Mouse (Mus musculus): ENCODE measurements at regions not wholly inside any gene's neighbourhood (a gene's known extent, or its start where the extent isn't known, plus 50 kb on each side); places are given as distances from the start of the nearest gene placed in this dataset.

GRCm38 (mm10) chr8:107726716-107727115 is 138.5 kb upstream of the Psmd7 start:
- no peak for DNase-seq (ENCODE audit: low spot score)
- Histone ChIP-seq H3K9me3 (replicated peaks) (peaks cover 47% of the 10 kb centered on the region), H3K4me3 (ENCODE audit: low read depth, low read length) (no peak overlapping the region), H3K27me3 (ENCODE audit: insufficient read depth, low read length) (no peaks in the 10 kb centered on the region), H3K4me1 (ENCODE audit: insufficient read depth, low read depth, low read length) (no peaks in the 10 kb centered on the region), H3K36me3 (replicated peaks) (no peaks in the 10 kb centered on the region)
- no peak for ATAC-seq (ENCODE audit: extremely low read depth, insufficient number of reproducible peaks, low FRiP score, poor library complexity, severe bottlenecking)
- no peak for TF ChIP-seq TAL1 (conservative IDR thresholded peaks at IDR 0.05; ENCODE audit: low read depth, low read length)
- TF ChIP-seq GATA1 (IDR thresholded peaks at IDR 0.05; ENCODE audit: borderline replicate concordance, low read length) = no peak

GRCm38 (mm10) chr8:107727276-107727675 is 139.0 kb upstream of the Psmd7 start:
- ATAC-seq (ENCODE audit: extremely low read depth, insufficient number of reproducible peaks, low FRiP score, poor library complexity, severe bottlenecking) (no peak), DNase-seq (ENCODE audit: low spot score) (no peak)
- H3K36me3 ChIP-seq (replicated peaks) = no peaks in the 10 kb centered on the region
- no peaks in the 10 kb centered on the region for H3K4me1 ChIP-seq (ENCODE audit: insufficient read depth, low read depth, low read length)
- no peak for TF ChIP-seq TAL1 (conservative IDR thresholded peaks at IDR 0.05; ENCODE audit: low read depth, low read length)
- no peak for TF ChIP-seq CTCF (IDR thresholded peaks at IDR 0.05; ENCODE audit: low read depth, low read length)
- no peak for TF ChIP-seq GATA2 (IDR thresholded peaks at IDR 0.05; ENCODE audit: borderline replicate concordance, low read depth, low read length)
- TF ChIP-seq GATA1 (IDR thresholded peaks at IDR 0.05; ENCODE audit: borderline replicate concordance, low read length) = no peak
- no peak for TF ChIP-seq POLR2AphosphoS5 (IDR thresholded peaks at IDR 0.05; ENCODE audit: insufficient replicate concordance, low read depth, low read length)
- H3K4me3 ChIP-seq (ENCODE audit: low read depth, low read length) = no peak overlapping the region
- peaks cover 47% of the 10 kb centered on the region for H3K9me3 ChIP-seq (replicated peaks)
- H3K27me3 ChIP-seq (ENCODE audit: insufficient read depth, low read length) = no peaks in the 10 kb centered on the region

GRCm38 (mm10) chr8:107739091-107739490 is 150.8 kb upstream of the Psmd7 start:
- TF ChIP-seq CTCF (IDR thresholded peaks at IDR 0.05; ENCODE audit: low read depth, low read length) (no peak), GATA1 (IDR thresholded peaks at IDR 0.05; ENCODE audit: borderline replicate concordance, low read length) (no peak)
- Histone ChIP-seq H3K4me3 (ENCODE audit: low read depth, low read length) (no peak overlapping the region), H3K36me3 (replicated peaks) (no peaks in the 10 kb centered on the region), H3K27me3 (ENCODE audit: insufficient read depth, low read length) (no peaks in the 10 kb centered on the region), H3K9me3 (replicated peaks) (peaks cover 25% of the 10 kb centered on the region), H3K4me1 (ENCODE audit: insufficient read depth, low read depth, low read length) (no peaks in the 10 kb centered on the region)
- DNase-seq (ENCODE audit: low spot score) = no peak
- ATAC-seq (ENCODE audit: extremely low read depth, insufficient number of reproducible peaks, low FRiP score, poor library complexity, severe bottlenecking) = no peak

GRCm38 (mm10) chr8:107757083-107757482 is 168.8 kb upstream of the Psmd7 start:
- H3K27me3 ChIP-seq (ENCODE audit: insufficient read depth, low read length) = no peaks in the 10 kb centered on the region
- no peaks in the 10 kb centered on the region for H3K36me3 ChIP-seq (replicated peaks)
- no peak for ATAC-seq (ENCODE audit: extremely low read depth, insufficient number of reproducible peaks, low FRiP score, poor library complexity, severe bottlenecking)
- DNase-seq (ENCODE audit: low spot score) = no peak
- H3K9me3 ChIP-seq (replicated peaks) = peaks cover 46% of the 10 kb centered on the region
- TF ChIP-seq TAL1 (conservative IDR thresholded peaks at IDR 0.05; ENCODE audit: low read depth, low read length) (no peak), GATA2 (IDR thresholded peaks at IDR 0.05; ENCODE audit: borderline replicate concordance, low read depth, low read length) (no peak), GATA1 (IDR thresholded peaks at IDR 0.05; ENCODE audit: borderline replicate concordance, low read length) (no peak), POLR2AphosphoS5 (IDR thresholded peaks at IDR 0.05; ENCODE audit: insufficient replicate concordance, low read depth, low read length) (no peak), CTCF (IDR thresholded peaks at IDR 0.05; ENCODE audit: low read depth, low read length) (no peak)
- no peak overlapping the region for H3K4me3 ChIP-seq (ENCODE audit: low read depth, low read length)
- no peaks in the 10 kb centered on the region for H3K4me1 ChIP-seq (ENCODE audit: insufficient read depth, low read depth, low read length)

- Histone ChIP-seq H3K27me3 (ENCODE audit: insufficient read depth, low read length) (no peaks in the 10 kb centered on the region), H3K36me3 (replicated peaks) (no peaks in the 10 kb centered on the region), H3K4me1 (ENCODE audit: insufficient read depth, low read depth, low read length) (no peaks in the 10 kb centered on the region), H3K4me3 (ENCODE audit: low read depth, low read length) (no peak overlapping the region), H3K9me3 (replicated peaks) (peaks cover 47% of the 10 kb centered on the region)
- no peak for TF ChIP-seq TAL1 (conservative IDR thresholded peaks at IDR 0.05; ENCODE audit: low read depth, low read length)
- TF ChIP-seq CTCF (IDR thresholded peaks at IDR 0.05; ENCODE audit: low read depth, low read length) = no peak
- no peak for TF ChIP-seq GATA1 (IDR thresholded peaks at IDR 0.05; ENCODE audit: borderline replicate concordance, low read length)
- no peak for TF ChIP-seq POLR2AphosphoS5 (IDR thresholded peaks at IDR 0.05; ENCODE audit: insufficient replicate concordance, low read depth, low read length)
- TF ChIP-seq GATA2 (IDR thresholded peaks at IDR 0.05; ENCODE audit: borderline replicate concordance, low read depth, low read length) = no peak
- DNase-seq (ENCODE audit: low spot score) = no peak
- no peak for ATAC-seq (ENCODE audit: extremely low read depth, insufficient number of reproducible peaks, low FRiP score, poor library complexity, severe bottlenecking)
These were observed 170.4 kb upstream of the Psmd7 start for GRCm38 (mm10) chr8:107758637-107759036.

- Histone ChIP-seq H3K4me1 (ENCODE audit: insufficient read depth, low read depth, low read length) (no peaks in the 10 kb centered on the region), H3K36me3 (replicated peaks) (no peaks in the 10 kb centered on the region), H3K4me3 (ENCODE audit: low read depth, low read length) (no peak overlapping the region), H3K27me3 (ENCODE audit: insufficient read depth, low read length) (no peaks in the 10 kb centered on the region), H3K9me3 (replicated peaks) (peaks cover 44% of the 10 kb centered on the region)
- DNase-seq (ENCODE audit: low spot score) (no peak), ATAC-seq (ENCODE audit: extremely low read depth, insufficient number of reproducible peaks, low FRiP score, poor library complexity, severe bottlenecking) (no peak)
- no peak for TF ChIP-seq CTCF (IDR thresholded peaks at IDR 0.05; ENCODE audit: low read depth, low read length)
- TF ChIP-seq POLR2AphosphoS5 (IDR thresholded peaks at IDR 0.05; ENCODE audit: insufficient replicate concordance, low read depth, low read length) = no peak
- TF ChIP-seq TAL1 (conservative IDR thresholded peaks at IDR 0.05; ENCODE audit: low read depth, low read length) = no peak
- TF ChIP-seq GATA2 (IDR thresholded peaks at IDR 0.05; ENCODE audit: borderline replicate concordance, low read depth, low read length) = no peak
- no peak for TF ChIP-seq GATA1 (IDR thresholded peaks at IDR 0.05; ENCODE audit: borderline replicate concordance, low read length)
These were observed 165.5 kb upstream of the Zfhx3 start for GRCm38 (mm10) chr8:107776906-107777305.

- TF ChIP-seq GATA2 (IDR thresholded peaks at IDR 0.05; ENCODE audit: borderline replicate concordance, low read depth, low read length) (no peak), GATA1 (IDR thresholded peaks at IDR 0.05; ENCODE audit: borderline replicate concordance, low read length) (no peak), CTCF (IDR thresholded peaks at IDR 0.05; ENCODE audit: low read depth, low read length) (no peak), POLR2AphosphoS5 (IDR thresholded peaks at IDR 0.05; ENCODE audit: insufficient replicate concordance, low read depth, low read length) (no peak), TAL1 (conservative IDR thresholded peaks at IDR 0.05; ENCODE audit: low read depth, low read length) (no peak)
- Histone ChIP-seq H3K9me3 (replicated peaks) (peaks cover 14% of the 10 kb centered on the region), H3K36me3 (replicated peaks) (no peaks in the 10 kb centered on the region), H3K4me1 (ENCODE audit: insufficient read depth, low read depth, low read length) (no peaks in the 10 kb centered on the region), H3K27me3 (ENCODE audit: insufficient read depth, low read length) (no peaks in the 10 kb centered on the region), H3K4me3 (ENCODE audit: low read depth, low read length) (no peak overlapping the region)
- no peak for ATAC-seq (ENCODE audit: extremely low read depth, insufficient number of reproducible peaks, low FRiP score, poor library complexity, severe bottlenecking)
- no peak for DNase-seq (ENCODE audit: low spot score)
These were observed 156.7 kb upstream of the Zfhx3 start for GRCm38 (mm10) chr8:107785771-107786170.

Data from G1E (cell line).